Mouse (Mus musculus): ENCODE measurements around the gene Dab2ip. TPM values are rescaled to one million over a fixed set of nuclear protein-coding genes. Genes with fewer than 3 reads are reported as not detected.

The Dab2ip gene
- polyA plus RNA-seq, 1 experiment = 46.9 TPM

- no peak overlapping the region for H3K4me3 ChIP-seq
- no peaks in the 10 kb centered on the region for H3K36me3 ChIP-seq (ENCODE audit: control insufficient read depth, insufficient read depth)
- peaks cover 98% of the 10 kb centered on the region for H3K79me2 ChIP-seq (ENCODE audit: control insufficient read depth, insufficient read depth)
- H3K4me2 ChIP-seq (ENCODE audit: low read depth) = no peak overlapping the region
- no peaks in the 10 kb centered on the region for H3K27me3 ChIP-seq (ENCODE audit: control insufficient read depth, insufficient read depth, insufficient read length)
- no peak overlapping the region for H3ac ChIP-seq (ENCODE audit: control insufficient read depth, insufficient read length)
- TF ChIP-seq REST (IDR thresholded peaks at IDR 0.05; ENCODE audit: insufficient read depth, insufficient read length) (no peak), CEBPB (IDR thresholded peaks at IDR 0.05; ENCODE audit: insufficient read depth, poor library complexity, severe bottlenecking) (peak; percentile 65; the same call in 1 of the 2 replicates)
Observed at GRCm38 (mm10) chr2:35679812-35680672, 122.0 kb downstream of the Dab2ip start.

- H3K4me2 ChIP-seq (ENCODE audit: low read depth) = no peak overlapping the region
- no peaks in the 10 kb centered on the region for H3K27me3 ChIP-seq (ENCODE audit: control insufficient read depth, insufficient read depth, insufficient read length)
- H3K36me3 ChIP-seq (ENCODE audit: control insufficient read depth, insufficient read depth) = no peaks in the 10 kb centered on the region
- TF ChIP-seq MYOG (IDR thresholded peaks at IDR 0.05; ENCODE audit: control insufficient read depth in 1 of 3, insufficient read depth in 1 of 3, insufficient read length in 2 of 3, low read depth in 2 of 3) = no peak
- no peak for TF ChIP-seq REST (IDR thresholded peaks at IDR 0.05; ENCODE audit: insufficient read depth, insufficient read length)
- no peak for TF ChIP-seq CEBPB (IDR thresholded peaks at IDR 0.05; ENCODE audit: insufficient read depth, poor library complexity, severe bottlenecking)
- no peak for TF ChIP-seq USF1 (IDR thresholded peaks at IDR 0.05; ENCODE audit: low read depth)
- TF ChIP-seq MAX (IDR thresholded peaks at IDR 0.05; ENCODE audit: low read depth) = no peak
- no peak for TF ChIP-seq TCF3 (IDR thresholded peaks at IDR 0.05; ENCODE audit: insufficient read length, low read depth)
- TF ChIP-seq SRF (IDR thresholded peaks at IDR 0.05; ENCODE audit: control insufficient read depth, insufficient read length, low read depth) = no peak
- TF ChIP-seq POLR2AphosphoS2 (IDR thresholded peaks at IDR 0.05; ENCODE audit: insufficient read length, low read depth) = no peak
- no peak for TF ChIP-seq POLR2A (IDR thresholded peaks at IDR 0.05; ENCODE audit: insufficient read length, low read depth)
- TF ChIP-seq E2F4 (IDR thresholded peaks at IDR 0.05; ENCODE audit: insufficient read depth) = no peak
- TF ChIP-seq MYOD1 (IDR thresholded peaks at IDR 0.05; ENCODE audit: control insufficient read depth in 1 of 3, insufficient read length in 2 of 3, low read depth in 2 of 3) = no peak
- no peak for TF ChIP-seq TCF12 (IDR thresholded peaks at IDR 0.05; ENCODE audit: insufficient read depth, poor library complexity, severe bottlenecking)
- H3K79me2 ChIP-seq (ENCODE audit: control insufficient read depth, insufficient read depth) = peaks cover 98% of the 10 kb centered on the region
- no peak overlapping the region for H3K4me3 ChIP-seq
- no peak overlapping the region for H3ac ChIP-seq (ENCODE audit: control insufficient read depth, insufficient read length)
Observed at GRCm38 (mm10) chr2:35680833-35681232, 122.8 kb downstream of the Dab2ip start.

GRCm38 (mm10) chr2:35684005-35684404 is 125.9 kb downstream of the Dab2ip start:
- Histone ChIP-seq H3K79me2 (ENCODE audit: control insufficient read depth, insufficient read depth) (peaks cover 92% of the 10 kb centered on the region), H3ac (ENCODE audit: control insufficient read depth, insufficient read length) (no peak overlapping the region), H3K27me3 (ENCODE audit: control insufficient read depth, insufficient read depth, insufficient read length) (no peaks in the 10 kb centered on the region), H3K4me3 (no peak overlapping the region), H3K36me3 (ENCODE audit: control insufficient read depth, insufficient read depth) (no peaks in the 10 kb centered on the region), H3K4me2 (ENCODE audit: low read depth) (peak overlapping the region; percentile 61)
- no peak for TF ChIP-seq TCF12 (IDR thresholded peaks at IDR 0.05; ENCODE audit: insufficient read depth, poor library complexity, severe bottlenecking)
- TF ChIP-seq MYOG (IDR thresholded peaks at IDR 0.05; ENCODE audit: control insufficient read depth in 1 of 3, insufficient read depth in 1 of 3, insufficient read length in 2 of 3, low read depth in 2 of 3) = peak in 1 of 3 experiments; percentile 14
- TF ChIP-seq TCF3 (IDR thresholded peaks at IDR 0.05; ENCODE audit: insufficient read length, low read depth) = no peak
- no peak for TF ChIP-seq POLR2A (IDR thresholded peaks at IDR 0.05; ENCODE audit: insufficient read length, low read depth)

GRCm38 (mm10) chr2:35684735-35685312 is 126.8 kb downstream of the Dab2ip start:
- no peak overlapping the region for H3ac ChIP-seq (ENCODE audit: control insufficient read depth, insufficient read length)
- no peak overlapping the region for H3K4me3 ChIP-seq
- peaks cover 93% of the 10 kb centered on the region for H3K79me2 ChIP-seq (ENCODE audit: control insufficient read depth, insufficient read depth)
- H3K4me2 ChIP-seq (ENCODE audit: low read depth) = no peak overlapping the region
- no peaks in the 10 kb centered on the region for H3K36me3 ChIP-seq (ENCODE audit: control insufficient read depth, insufficient read depth)
- no peaks in the 10 kb centered on the region for H3K27me3 ChIP-seq (ENCODE audit: control insufficient read depth, insufficient read depth, insufficient read length)
- TF ChIP-seq MYOD1 (IDR thresholded peaks at IDR 0.05; ENCODE audit: control insufficient read depth in 1 of 3, insufficient read length in 2 of 3, low read depth in 2 of 3) (no peak), REST (IDR thresholded peaks at IDR 0.05; ENCODE audit: insufficient read depth, insufficient read length) (no peak), USF1 (IDR thresholded peaks at IDR 0.05; ENCODE audit: low read depth) (no peak), TCF3 (IDR thresholded peaks at IDR 0.05; ENCODE audit: insufficient read length, low read depth) (no peak), MYOG (IDR thresholded peaks at IDR 0.05; ENCODE audit: control insufficient read depth in 1 of 3, insufficient read depth in 1 of 3, insufficient read length in 2 of 3, low read depth in 2 of 3) (no peak), CEBPB (IDR thresholded peaks at IDR 0.05; ENCODE audit: insufficient read depth, poor library complexity, severe bottlenecking) (no peak), TCF12 (IDR thresholded peaks at IDR 0.05; ENCODE audit: insufficient read depth, poor library complexity, severe bottlenecking) (no peak), POLR2AphosphoS2 (IDR thresholded peaks at IDR 0.05; ENCODE audit: insufficient read length, low read depth) (no peak), SRF (IDR thresholded peaks at IDR 0.05; ENCODE audit: control insufficient read depth, insufficient read length, low read depth) (no peak), E2F4 (IDR thresholded peaks at IDR 0.05; ENCODE audit: insufficient read depth) (no peak), MAX (IDR thresholded peaks at IDR 0.05; ENCODE audit: low read depth) (no peak)

GRCm38 (mm10) chr2:35686104-35686503 is 128.0 kb downstream of the Dab2ip start:
- Histone ChIP-seq H3K36me3 (ENCODE audit: control insufficient read depth, insufficient read depth) (no peaks in the 10 kb centered on the region), H3K4me3 (no peak overlapping the region), H3K27me3 (ENCODE audit: control insufficient read depth, insufficient read depth, insufficient read length) (no peaks in the 10 kb centered on the region), H3K79me2 (ENCODE audit: control insufficient read depth, insufficient read depth) (peaks cover 90% of the 10 kb centered on the region), H3ac (ENCODE audit: control insufficient read depth, insufficient read length) (no peak overlapping the region), H3K4me2 (ENCODE audit: low read depth) (no peak overlapping the region)
- TF ChIP-seq USF1 (IDR thresholded peaks at IDR 0.05; ENCODE audit: low read depth) (no peak), E2F4 (IDR thresholded peaks at IDR 0.05; ENCODE audit: insufficient read depth) (no peak), MYOD1 (IDR thresholded peaks at IDR 0.05; ENCODE audit: control insufficient read depth in 1 of 3, insufficient read length in 2 of 3, low read depth in 2 of 3) (no peak), TCF3 (IDR thresholded peaks at IDR 0.05; ENCODE audit: insufficient read length, low read depth) (no peak)

All from myocyte (in vitro differentiated cells).